Mouse (Mus musculus) lung, postnatal 10 days (tissue): ENCODE measurements at regions not wholly inside any gene's neighbourhood (a gene's known extent, or its start where the extent isn't known, plus 50 kb on each side); places are given as distances from the start of the nearest gene placed in this dataset.

Experiments used
- DNase-seq: peaks from one replicate; pipeline ENCODE4 v3.0.0; 2021

GRCm38 (mm10) chr5:4697346-4698095, 60.3 kb downstream of the Fzd1 start:
- no peak for DNase-seq

- no peak for DNase-seq
Observed at GRCm38 (mm10) chr5:4696701-4697100, 61.1 kb downstream of the Fzd1 start.

GRCm38 (mm10) chr5:4689130-4689529, 68.7 kb downstream of the Fzd1 start:
- no peak for DNase-seq

GRCm38 (mm10) chr5:4675316-4675715, 82.5 kb downstream of the Fzd1 start:
- DNase-seq = peak; percentile 11

GRCm38 (mm10) chr5:4666381-4666780, 91.5 kb downstream of the Fzd1 start:
- no peak for DNase-seq

GRCm38 (mm10) chr5:4665978-4666377, 91.9 kb downstream of the Fzd1 start:
- DNase-seq = no peak

GRCm38 (mm10) chr5:4664918-4665317, 92.9 kb downstream of the Fzd1 start:
- no peak for DNase-seq

- DNase-seq = no peak
Observed at GRCm38 (mm10) chr5:4664488-4664887, 93.3 kb downstream of the Fzd1 start.

GRCm38 (mm10) chr5:4662198-4662585, 95.6 kb downstream of the Fzd1 start:
- DNase-seq = peak; percentile 70

- peak; percentile 74 for DNase-seq
Observed at GRCm38 (mm10) chr5:4661420-4662197, 96.2 kb downstream of the Fzd1 start.

- DNase-seq = peak; percentile 24
Observed at GRCm38 (mm10) chr5:4657982-4658381, 99.9 kb downstream of the Fzd1 start.

- peak; percentile 25 for DNase-seq
Observed at GRCm38 (mm10) chr5:4654186-4654585, 103.6 kb downstream of the Fzd1 start.

- no peak for DNase-seq
Observed at GRCm38 (mm10) chr5:4651167-4651955, 106.5 kb downstream of the Fzd1 start.

GRCm38 (mm10) chr5:4650709-4651108, 107.1 kb downstream of the Fzd1 start:
- no peak for DNase-seq

- DNase-seq = peak; percentile 25
Observed at GRCm38 (mm10) chr5:4649858-4650556, 107.8 kb downstream of the Fzd1 start.

- DNase-seq = no peak
Observed at GRCm38 (mm10) chr5:4641041-4641440, 116.8 kb downstream of the Fzd1 start.

GRCm38 (mm10) chr5:4633763-4634162, 124.1 kb downstream of the Fzd1 start:
- DNase-seq = no peak

GRCm38 (mm10) chr5:4625206-4625605, 132.6 kb downstream of the Fzd1 start:
- DNase-seq = no peak

- DNase-seq = no peak
Observed at GRCm38 (mm10) chr5:4623625-4624024, 134.2 kb downstream of the Fzd1 start.

- DNase-seq = no peak
Observed at GRCm38 (mm10) chr5:4620513-4621210, 137.2 kb downstream of the Fzd1 start.

- no peak for DNase-seq
Observed at GRCm38 (mm10) chr5:4615233-4615632, 142.6 kb downstream of the Fzd1 start.

- no peak for DNase-seq
Observed at GRCm38 (mm10) chr5:4597471-4597870, 160.4 kb downstream of the Fzd1 start.
